Mouse (Mus musculus): ENCODE measurements around the gene Setd2. TPM values are rescaled to one million over a fixed set of nuclear protein-coding genes. Genes with fewer than 3 reads are reported as not detected.
A peak's percentile ranks its signal among the peaks of the same experiment; 100 is the strongest.

Setd2 gene
- polyA plus RNA-seq, 1 experiment from 2014 or later, result 48.8 TPM

DNA sequence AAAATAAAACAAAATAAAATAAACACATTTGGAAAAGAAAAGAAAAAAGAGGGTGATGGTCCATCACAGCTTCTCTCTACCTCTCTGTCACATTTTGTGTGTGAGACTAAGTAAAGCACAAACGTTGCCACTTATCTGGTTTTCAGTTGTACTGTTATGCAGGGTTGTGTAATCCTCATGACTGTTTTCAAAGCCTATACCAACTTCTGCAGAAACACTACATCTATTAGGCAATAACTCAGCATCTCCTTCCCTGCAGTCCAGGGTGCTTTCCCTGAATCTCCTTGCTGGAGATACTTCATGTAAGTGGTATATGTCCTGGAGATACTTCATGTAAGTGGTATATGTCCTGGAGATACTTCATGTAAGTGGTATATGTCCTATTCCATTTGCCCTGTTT is 130.4 kb downstream of the Setd2 start:
- Histone ChIP-seq H3K4me1 (ENCODE audit: control insufficient read depth, insufficient read depth, low read length) (peaks cover 10% of the 10 kb centered on the region), H3K4me3 (ENCODE audit: low read depth, low read length) (no peak overlapping the region), H3K27ac (replicated peaks; ENCODE audit: low read depth, low read length) (no peak overlapping the region), H3K27me3 (replicated peaks; ENCODE audit: control insufficient read depth, insufficient read depth, low read length) (no peaks in the 10 kb centered on the region), H3K9ac (ENCODE audit: low read depth, low read length) (no peak overlapping the region), H3K4me2 (ENCODE audit: low read depth, low read length) (no peak overlapping the region), H3K9me3 (ENCODE audit: control insufficient read depth, low read length) (no peaks in the 10 kb centered on the region), H3K36me3 (ENCODE audit: control insufficient read depth, insufficient read depth, low read length) (no peaks in the 10 kb centered on the region)
- ATAC-seq (ENCODE audit: low read depth), result no peak
- no peak for DNase-seq (ENCODE audit: low spot score)
- 80% methylated on average over 1 of the region's 1 CpGs for WGBS

GRCm38 (mm10) chr9:110665912-110666311 is 133.5 kb downstream of the Setd2 start:
- 25% methylated on average over 4 of the region's 4 CpGs for WGBS
- Histone ChIP-seq H3K27me3 (replicated peaks; ENCODE audit: control insufficient read depth, insufficient read depth, low read length) (no peaks in the 10 kb centered on the region), H3K9ac (ENCODE audit: low read depth, low read length) (no peak overlapping the region), H3K36me3 (ENCODE audit: control insufficient read depth, insufficient read depth, low read length) (no peaks in the 10 kb centered on the region), H3K27ac (replicated peaks; ENCODE audit: low read depth, low read length) (no peak overlapping the region), H3K4me1 (ENCODE audit: control insufficient read depth, insufficient read depth, low read length) (peaks cover 10% of the 10 kb centered on the region), H3K4me2 (ENCODE audit: low read depth, low read length) (no peak overlapping the region), H3K9me3 (ENCODE audit: control insufficient read depth, low read length) (no peaks in the 10 kb centered on the region), H3K4me3 (ENCODE audit: low read depth, low read length) (no peak overlapping the region)
- ATAC-seq (ENCODE audit: low read depth) (no peak), DNase-seq (ENCODE audit: low spot score) (no peak)

- no peak for ATAC-seq (ENCODE audit: low read depth)
- Histone ChIP-seq H3K9ac (ENCODE audit: low read depth, low read length) (0 out of 2 replicates have a peak overlapping the region, but pooled peaks have one; percentile 14), H3K4me1 (ENCODE audit: control insufficient read depth, insufficient read depth, low read length) (peaks cover 10% of the 10 kb centered on the region), H3K4me2 (ENCODE audit: low read depth, low read length) (no peak overlapping the region), H3K36me3 (ENCODE audit: control insufficient read depth, insufficient read depth, low read length) (no peaks in the 10 kb centered on the region), H3K27me3 (replicated peaks; ENCODE audit: control insufficient read depth, insufficient read depth, low read length) (no peaks in the 10 kb centered on the region), H3K4me3 (ENCODE audit: low read depth, low read length) (no peak overlapping the region), H3K27ac (replicated peaks; ENCODE audit: low read depth, low read length) (no peak overlapping the region), H3K9me3 (ENCODE audit: control insufficient read depth, low read length) (no peaks in the 10 kb centered on the region)
- no peak for DNase-seq (ENCODE audit: low spot score)
- WGBS, result 38% methylated on average over 8 of the region's 8 CpGs
Measured at GRCm38 (mm10) chr9:110666374-110666773, 134.0 kb downstream of the Setd2 start.

DNA sequence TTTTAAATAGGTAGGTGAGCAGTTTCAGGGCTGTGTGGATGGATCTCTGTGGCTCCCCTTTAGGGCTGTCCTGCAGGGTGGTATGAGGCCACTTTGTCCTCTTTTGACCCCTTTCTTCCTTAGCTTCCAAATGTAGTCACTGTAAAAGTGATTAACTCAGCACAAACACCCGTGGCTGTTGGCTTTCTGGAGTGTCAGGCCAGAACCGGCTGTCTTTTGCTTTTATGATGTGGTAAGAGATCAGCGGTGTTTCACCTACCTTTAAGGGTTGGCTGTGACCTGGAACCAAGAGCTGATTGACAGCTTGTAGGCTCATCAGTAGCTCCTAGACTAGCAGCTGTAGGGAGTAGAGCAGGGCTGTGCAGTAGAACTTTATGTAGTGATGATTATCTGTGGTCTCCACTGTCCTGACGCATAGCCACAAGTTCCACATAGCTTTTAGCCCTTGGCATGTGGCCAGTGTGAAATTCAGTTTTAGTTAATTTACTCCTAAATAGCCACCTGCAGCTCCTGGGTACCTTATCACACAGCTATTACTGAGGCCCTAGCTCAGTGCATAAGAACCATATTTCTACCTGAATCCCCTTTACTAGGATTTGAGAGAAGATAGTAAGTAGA is 134.9 kb downstream of the Setd2 start:
- no peak overlapping the region for H3K9ac ChIP-seq (ENCODE audit: low read depth, low read length)
- H3K36me3 ChIP-seq (ENCODE audit: control insufficient read depth, insufficient read depth, low read length), result no peaks in the 10 kb centered on the region
- no peak overlapping the region for H3K4me2 ChIP-seq (ENCODE audit: low read depth, low read length)
- DNase-seq (ENCODE audit: low spot score) (no peak), ATAC-seq (ENCODE audit: low read depth) (no peak)
- H3K27me3 ChIP-seq (replicated peaks; ENCODE audit: control insufficient read depth, insufficient read depth, low read length), result no peaks in the 10 kb centered on the region
- 64% methylated on average over 4 of the region's 4 CpGs for WGBS
- H3K4me3 ChIP-seq (ENCODE audit: low read depth, low read length), result no peak overlapping the region
- no peak overlapping the region for H3K27ac ChIP-seq (replicated peaks; ENCODE audit: low read depth, low read length)
- H3K4me1 ChIP-seq (ENCODE audit: control insufficient read depth, insufficient read depth, low read length), result peaks cover 10% of the 10 kb centered on the region
- no peaks in the 10 kb centered on the region for H3K9me3 ChIP-seq (ENCODE audit: control insufficient read depth, low read length)

Small RNA genes lying within 50 kb of the gene (microRNA-seq; reads per million reads assigned to microRNA genes)
- gene Mir8107 (ENCODE audit: borderline number of aligned reads), result not detected

Other genes starting within 250 kb of the Setd2 start
- gene Elp6, start 227.4 kb upstream of the Setd2 start, polyA plus RNA-seq (2014; fragmentation: Nextera tagmentation; extraction: Ambion mirVana), result 17.7 and 21.5 TPM in 2 replicates
- gene Scap, start 199.3 kb upstream of the Setd2 start, polyA plus RNA-seq (2014; fragmentation: Nextera tagmentation; extraction: Ambion mirVana), result 30.3 and 33.0 TPM in 2 replicates
- 15.3 and 16.6 TPM in 2 replicates for gene Ptpn23, start 124.4 kb upstream of the Setd2 start, polyA plus RNA-seq (2014; fragmentation: Nextera tagmentation; extraction: Ambion mirVana)
- gene Ngp, start 112.8 kb upstream of the Setd2 start, polyA plus RNA-seq (2014; fragmentation: Nextera tagmentation; extraction: Ambion mirVana), result 7.4 and 10.8 TPM in 2 replicates
- 9.4 and 10.1 TPM in 2 replicates for gene Klhl18, start 55.9 kb upstream of the Setd2 start, polyA plus RNA-seq (2014; fragmentation: Nextera tagmentation; extraction: Ambion mirVana)
- gene Kif9, start 55.6 kb upstream of the Setd2 start, polyA plus RNA-seq (2014; fragmentation: Nextera tagmentation; extraction: Ambion mirVana), result 1.7 and 4.1 TPM in 2 replicates
- 21.2 and 30.4 TPM in 2 replicates for gene Nradd, start 91.9 kb downstream of the Setd2 start, polyA plus RNA-seq (2014; fragmentation: Nextera tagmentation; extraction: Ambion mirVana)
- 2.0 and 3.6 TPM in 2 replicates for gene Nbeal2, start 121.6 kb downstream of the Setd2 start, polyA plus RNA-seq (2014; fragmentation: Nextera tagmentation; extraction: Ambion mirVana)
- 104 and 107 TPM in 2 replicates for gene Ccdc12, start 123.9 kb downstream of the Setd2 start, polyA plus RNA-seq (2014; fragmentation: Nextera tagmentation; extraction: Ambion mirVana)
- gene Myl3, start 209.3 kb downstream of the Setd2 start, polyA plus RNA-seq (2014; fragmentation: Nextera tagmentation; extraction: Ambion mirVana), result 39.1 and 53.6 TPM in 2 replicates
- 97.5 and 98.0 TPM in 2 replicates for gene Pth1r, start 214.5 kb downstream of the Setd2 start, polyA plus RNA-seq (2014; fragmentation: Nextera tagmentation; extraction: Ambion mirVana)

All from embryonic facial prominence, embryonic 14.5 days (tissue).